Mouse (Mus musculus) forebrain, embryonic 11.5 days (tissue): ENCODE results near the gene Selenom. TPM values are rescaled to one million over a fixed set of nuclear protein-coding genes. Genes with fewer than 3 reads are reported as not detected.

Experiments
- ATAC-seq: fragments of 200-750 bp; cut with Nextera tagmentation; replicated peaks from 2 replicates; pipeline ENCODE4 v1.8.0; 2017; ENCODE audit warnings: moderate TSS enrichment; ENCODE audit not compliant: low FRiP score
- DNase-seq: peaks from one replicate; pipeline ENCODE4 v3.0.0-alpha.2; 2017; ENCODE audit warnings: low spot score
- H3K27ac ChIP-seq: fragments of 300-500 bp; sonication (generic); 2 replicates; pipeline ENCODE4 v1.5.1; 2014; ENCODE audit warnings: low read depth, low read length
- H3K27me3 ChIP-seq: fragments of 300-500 bp; sonication (generic); 2 replicates; pipeline ENCODE4 v1.6.1; 2014; ENCODE audit warnings: mild to moderate bottlenecking, low read length, mixed read lengths; ENCODE audit not compliant: control insufficient read depth, insufficient read depth
- H3K36me3 ChIP-seq: fragments of 300-500 bp; sonication (generic); 2 replicates; pipeline ENCODE4 v1.6.1; 2014; ENCODE audit warnings: mild to moderate bottlenecking, low read length, moderate library complexity, mixed read lengths; ENCODE audit not compliant: control insufficient read depth, insufficient read depth
- H3K4me1 ChIP-seq: fragments of 300-500 bp; sonication (generic); replicated peaks from 2 replicates; pipeline ENCODE4 v1.6.1; 2014; ENCODE audit warnings: low read length, mixed read lengths; ENCODE audit not compliant: control insufficient read depth, insufficient read depth
- H3K4me2 ChIP-seq: fragments of 300-500 bp; sonication (generic); 2 replicates; pipeline ENCODE4 v1.6.1; 2014; ENCODE audit warnings: low read depth, mild to moderate bottlenecking, low read length, moderate library complexity, mixed read lengths; ENCODE audit not compliant: severe bottlenecking
- H3K4me3 ChIP-seq: fragments of 300-500 bp; sonication (generic); 2 replicates; pipeline ENCODE4 v1.5.1; 2014; ENCODE audit warnings: low read depth, low read length
- H3K9ac ChIP-seq: fragments of 300-500 bp; sonication (generic); 2 replicates; pipeline ENCODE4 v1.6.1; 2014; ENCODE audit warnings: low read length
- H3K9me3 ChIP-seq: fragments of 300-500 bp; sonication (generic); 2 replicates; pipeline ENCODE4 v1.6.1; 2016; ENCODE audit warnings: low read length, mixed read lengths; ENCODE audit not compliant: control insufficient read depth
- WGBS: fragments of 180-500 bp; shearing (Covaris S2); extraction: QIAGEN DNeasy Blood & Tissue Kit; methylation state at CpG from one replicate; pipeline ENCODE4 v1.1.7; 2014; 5-methylcytosine and 5-hydroxymethylcytosine counted together
- polyA plus RNA-seq: library from polyadenylated mRNA; unstranded; fragments of >200 nt; fragmentation: Nextera tagmentation; extraction: Ambion mirVana; gene quantifications from 2 replicates; pipeline ENCODE4 v1.2.1, GENCODE M21; 2014

The Selenom gene
- 47.3 and 54.1 TPM in 2 replicates for polyA plus RNA-seq

DNA sequence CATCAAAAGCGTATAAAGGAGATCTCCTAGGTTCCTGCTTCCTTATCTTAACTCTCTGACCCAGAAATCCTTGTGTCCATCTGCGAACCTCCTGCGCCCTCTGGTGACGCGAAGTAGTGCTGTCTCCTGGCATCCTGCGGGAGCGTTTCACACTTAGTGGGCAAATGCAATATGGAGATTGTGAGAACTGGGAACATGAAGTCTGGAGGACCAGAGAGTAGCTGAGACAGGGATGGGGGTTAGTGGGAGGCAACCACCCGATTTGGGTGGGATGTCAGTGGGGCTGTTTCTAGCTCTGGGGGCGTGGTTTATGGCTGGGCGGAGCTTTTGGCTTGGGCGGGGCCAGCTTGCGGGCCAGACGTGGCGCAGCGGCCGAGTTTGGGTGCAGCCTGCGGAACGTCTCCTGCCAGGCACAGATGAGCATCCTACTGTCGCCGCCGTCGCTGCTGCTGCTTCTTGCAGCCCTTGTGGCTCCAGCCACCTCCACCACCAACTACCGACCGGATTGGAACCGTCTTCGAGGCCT is at the start of gene Selenom:
Selenom (plus strand) TSS at position 156 of the 526 bp plus-strand sequence.
- peaks cover 14% of the 10 kb centered on the region for H3K27me3 ChIP-seq
- H3K9ac ChIP-seq, result peak within 1 kb of the TSS; percentile 63
- ATAC-seq (peak; percentile 76), DNase-seq (peak; percentile 88)
- no peaks in the 10 kb centered on the region for H3K36me3 ChIP-seq
- H3K4me1 ChIP-seq, result peaks cover 6% of the 10 kb centered on the region; the same call in 1 of the 2 replicates
- no peaks in the 10 kb centered on the region for H3K9me3 ChIP-seq
- peak within 1 kb of the TSS; percentile 78 for H3K4me2 ChIP-seq
- H3K4me3 ChIP-seq, result peak within 1 kb of the TSS; percentile 43
- 0% methylated on average over 26 of the region's 26 CpGs for WGBS
- no peak within 1 kb of the TSS for H3K27ac ChIP-seq

DNA sequence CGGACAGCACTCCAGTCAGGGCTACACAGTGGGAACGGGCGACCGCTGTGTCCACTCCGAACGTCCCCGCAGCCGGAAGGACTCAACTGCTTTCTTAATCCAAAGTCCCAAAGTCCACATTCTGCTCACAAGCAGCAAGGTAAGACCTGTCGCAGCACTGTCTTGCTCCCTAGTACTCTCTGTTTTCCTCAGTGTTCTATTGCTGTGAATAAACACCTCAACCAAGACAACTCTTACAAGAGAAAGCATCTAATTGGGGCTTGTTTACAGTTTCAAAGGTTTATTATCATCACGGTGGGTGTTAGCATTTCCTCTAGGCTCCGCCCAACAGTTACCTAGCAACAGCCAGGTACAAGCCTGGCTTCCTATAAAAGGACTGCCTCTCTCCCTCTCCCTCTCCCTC is 43.0 kb upstream of the Selenom start:
- Histone ChIP-seq H3K4me3 (no peak overlapping the region), H3K9ac (no peak overlapping the region), H3K4me1 (no peaks in the 10 kb centered on the region), H3K36me3 (no peaks in the 10 kb centered on the region), H3K4me2 (no peak overlapping the region), H3K27ac (no peak overlapping the region), H3K27me3 (no peaks in the 10 kb centered on the region), H3K9me3 (no peaks in the 10 kb centered on the region)
- ATAC-seq, result no peak
- 25% methylated on average over 11 of the region's 11 CpGs for WGBS
- DNase-seq, result no peak

DNA sequence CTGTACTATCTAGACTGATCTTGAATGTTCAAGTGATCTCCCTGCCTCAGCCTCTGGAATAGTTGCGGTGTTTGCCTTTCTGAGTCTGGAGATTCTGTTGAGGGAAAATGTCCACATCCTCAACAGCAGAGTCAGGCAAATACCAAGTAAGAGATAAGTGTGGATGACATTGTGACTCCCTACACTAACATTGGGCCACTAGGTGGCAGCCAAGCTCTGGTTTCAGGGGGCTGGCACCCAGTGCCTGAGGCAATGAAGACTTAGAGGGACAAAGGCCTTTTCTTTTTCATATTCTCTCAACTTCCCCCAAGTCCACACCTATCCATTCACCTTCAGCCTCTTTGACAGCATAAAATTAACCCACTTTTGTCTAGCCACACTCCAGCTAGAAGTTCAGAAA is 42.0 kb upstream of the Selenom start:
- Histone ChIP-seq H3K36me3 (no peaks in the 10 kb centered on the region), H3K4me2 (no peak overlapping the region), H3K9me3 (no peaks in the 10 kb centered on the region), H3K9ac (no peak overlapping the region), H3K27me3 (no peaks in the 10 kb centered on the region), H3K27ac (no peak overlapping the region), H3K4me1 (no peaks in the 10 kb centered on the region), H3K4me3 (no peak overlapping the region)
- WGBS, result 32% methylated on average over 1 of the region's 1 CpGs
- ATAC-seq (0 out of 2 replicates have a peak, but pooled peaks have one; percentile 66), DNase-seq (peak; percentile 88)

DNA sequence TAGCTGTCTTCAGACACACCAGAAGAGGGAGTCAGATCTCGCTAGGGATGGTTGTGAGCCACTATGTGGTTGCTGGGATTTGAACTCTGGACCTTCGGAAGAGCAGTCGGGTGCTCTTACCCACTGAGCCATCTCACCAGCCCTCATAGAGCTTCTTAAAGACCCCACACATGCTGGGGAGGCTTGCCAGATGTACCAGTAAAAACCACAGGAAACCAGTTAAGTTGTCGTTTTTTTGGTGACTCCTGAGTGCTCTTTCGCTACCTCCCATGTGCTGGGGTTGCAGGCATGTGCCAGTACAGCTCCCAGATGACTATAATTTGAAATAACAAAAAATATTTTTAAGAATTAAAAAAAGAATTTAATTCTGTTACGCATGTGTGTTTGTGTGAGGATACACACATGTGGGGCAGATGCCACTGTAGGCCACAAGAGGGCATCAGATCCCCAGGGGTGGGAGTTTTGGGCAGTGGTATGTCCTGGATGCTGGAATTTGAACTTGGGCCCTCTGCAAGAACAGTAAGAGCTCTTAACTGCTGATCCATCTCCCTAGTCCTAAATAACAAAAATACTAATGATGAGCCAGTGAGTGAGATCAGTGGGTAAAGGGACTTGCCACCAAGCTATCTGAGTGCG is 39.9 kb upstream of the Selenom start:
- ATAC-seq, result no peak
- H3K27me3 ChIP-seq, result no peaks in the 10 kb centered on the region
- no peak for DNase-seq
- no peaks in the 10 kb centered on the region for H3K36me3 ChIP-seq
- no peak overlapping the region for H3K4me3 ChIP-seq
- no peaks in the 10 kb centered on the region for H3K4me1 ChIP-seq
- H3K4me2 ChIP-seq, result no peak overlapping the region
- no peaks in the 10 kb centered on the region for H3K9me3 ChIP-seq
- WGBS, result 90% methylated on average over 7 of the region's 7 CpGs
- no peak overlapping the region for H3K27ac ChIP-seq
- no peak overlapping the region for H3K9ac ChIP-seq

DNA sequence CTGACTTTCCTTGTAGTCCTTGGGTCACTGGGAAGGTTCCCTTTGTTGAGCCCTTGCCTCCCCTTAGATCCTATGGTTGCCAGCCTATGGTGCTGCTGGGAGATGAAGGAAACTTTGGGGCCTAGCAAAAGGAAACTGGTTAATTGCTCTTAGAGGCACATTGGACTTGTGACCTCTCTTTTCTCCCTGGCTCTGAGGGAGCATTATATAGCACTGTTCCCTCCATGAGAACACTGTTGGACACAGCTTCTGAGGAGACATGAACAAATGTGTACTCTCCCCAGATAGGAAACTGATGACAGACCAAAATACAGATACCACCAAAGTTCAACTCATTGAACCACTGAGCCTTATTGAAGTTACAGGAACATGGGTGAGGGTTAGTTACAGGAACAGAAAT is 39.0 kb upstream of the Selenom start:
- no peak for DNase-seq
- Histone ChIP-seq H3K4me3 (no peak overlapping the region), H3K27me3 (no peaks in the 10 kb centered on the region), H3K9me3 (no peaks in the 10 kb centered on the region), H3K4me2 (no peak overlapping the region), H3K9ac (no peak overlapping the region), H3K27ac (no peak overlapping the region), H3K4me1 (no peaks in the 10 kb centered on the region), H3K36me3 (no peaks in the 10 kb centered on the region)
- no peak for ATAC-seq

DNA sequence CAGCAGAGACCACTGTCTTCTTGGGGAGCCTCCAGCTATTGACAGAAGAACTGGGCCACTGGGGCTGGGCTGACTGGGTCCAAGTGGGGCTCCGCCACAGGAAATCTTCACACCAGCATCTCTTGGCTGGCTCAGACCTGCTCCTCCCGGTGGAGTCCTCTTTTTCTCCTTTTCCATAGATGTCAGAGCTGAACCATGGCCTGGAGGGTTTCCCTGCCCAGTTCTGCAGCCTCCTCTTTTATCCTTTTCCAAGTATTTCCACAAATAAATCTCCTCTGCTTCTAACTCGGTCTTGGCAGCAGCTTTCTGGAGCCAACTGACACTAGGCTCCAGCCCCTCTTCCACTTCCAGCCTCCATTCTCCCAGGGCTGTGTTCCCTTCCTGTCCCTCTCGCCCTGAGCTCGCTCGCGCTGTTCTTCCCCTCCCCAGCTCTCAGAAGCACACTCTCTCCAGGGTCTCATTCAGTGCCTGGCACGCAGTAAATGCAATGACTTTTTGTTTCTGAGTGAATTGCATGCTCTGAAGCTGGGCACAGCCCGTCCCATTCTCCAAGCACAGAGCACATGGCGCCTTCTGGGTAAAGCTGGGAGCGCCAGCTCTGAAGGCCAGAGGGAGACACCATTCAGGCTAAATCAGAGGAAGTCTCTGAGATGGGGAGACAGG is 30.4 kb upstream of the Selenom start:
- no peak overlapping the region for H3K4me2 ChIP-seq
- H3K27me3 ChIP-seq, result no peaks in the 10 kb centered on the region
- H3K27ac ChIP-seq, result no peak overlapping the region
- H3K9me3 ChIP-seq, result no peaks in the 10 kb centered on the region
- no peak for DNase-seq
- H3K9ac ChIP-seq, result no peak overlapping the region
- H3K4me1 ChIP-seq, result no peaks in the 10 kb centered on the region
- H3K4me3 ChIP-seq, result no peak overlapping the region
- ATAC-seq, result no peak
- no peaks in the 10 kb centered on the region for H3K36me3 ChIP-seq
- WGBS, result 67% methylated on average over 11 of the region's 11 CpGs

DNA sequence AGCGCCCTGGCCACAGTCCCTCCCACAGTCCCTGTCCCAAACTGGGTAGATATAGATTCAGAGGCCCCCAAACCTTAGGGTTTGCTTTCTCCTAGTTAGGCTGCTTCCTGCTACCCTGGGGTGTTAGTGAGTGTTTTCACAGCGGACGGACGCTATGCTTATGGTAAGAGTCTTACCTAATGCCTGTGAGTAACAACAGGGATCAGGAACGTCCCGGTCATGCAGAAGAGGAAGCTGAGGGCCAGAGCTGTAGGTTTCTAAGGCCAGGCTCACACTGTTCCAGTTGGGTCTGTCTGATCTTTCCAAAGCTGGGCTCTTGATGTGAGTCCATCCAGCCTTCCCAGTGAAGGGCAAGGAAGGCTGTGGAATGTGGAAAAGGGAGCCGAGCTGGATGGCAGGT is 28.1 kb upstream of the Selenom start:
- ATAC-seq (no peak), DNase-seq (no peak)
- Histone ChIP-seq H3K4me3 (no peak overlapping the region), H3K9me3 (no peaks in the 10 kb centered on the region), H3K4me2 (no peak overlapping the region), H3K27me3 (no peaks in the 10 kb centered on the region), H3K27ac (no peak overlapping the region), H3K36me3 (no peaks in the 10 kb centered on the region), H3K4me1 (no peaks in the 10 kb centered on the region), H3K9ac (no peak overlapping the region)
- 78% methylated on average over 7 of the region's 7 CpGs for WGBS

DNA sequence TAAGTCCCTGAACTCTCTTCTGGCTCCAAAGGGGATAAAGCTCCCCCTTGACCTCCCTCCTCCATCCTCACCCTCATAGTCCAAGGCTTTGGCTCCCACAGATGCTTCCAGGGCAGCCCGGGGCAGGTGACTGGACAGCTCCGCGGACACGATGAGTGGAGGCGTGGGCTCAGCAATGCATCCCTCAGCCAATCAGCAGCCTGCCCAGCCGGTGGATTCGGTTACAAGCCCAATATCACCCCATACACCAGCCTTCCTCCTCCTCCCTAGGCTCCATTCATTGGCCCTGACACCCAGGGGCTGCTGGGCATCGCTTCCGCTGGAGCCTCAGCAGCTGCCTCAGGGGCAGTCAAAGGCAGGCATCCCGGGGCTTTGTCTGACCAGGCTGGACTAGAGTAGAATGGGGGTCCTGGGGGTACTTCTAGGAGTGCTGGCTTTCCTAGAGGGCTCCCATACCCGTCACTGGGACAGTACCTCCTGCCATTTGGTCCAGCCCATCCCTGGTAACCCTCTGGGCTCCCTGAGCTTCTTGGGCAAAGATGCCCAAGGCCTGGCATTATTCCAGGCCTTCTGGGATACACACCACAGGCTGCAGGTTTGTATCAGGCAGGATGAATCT is 26.4 kb upstream of the Selenom start, which contains the start of gene Pla2g3:
Pla2g3 (plus strand) TSS at position 333 of the 619 bp plus-strand sequence.
- no peak for ATAC-seq
- peak; percentile 60 for DNase-seq
- no peak within 1 kb of the TSS; the same call in 1 of the 2 replicates for H3K9ac ChIP-seq
- WGBS, result 25% methylated on average over 11 of the region's 11 CpGs
- H3K27me3 ChIP-seq, result no peaks in the 10 kb centered on the region
- H3K9me3 ChIP-seq, result no peaks in the 10 kb centered on the region
- H3K4me2 ChIP-seq, result no peak within 1 kb of the TSS
- no peaks in the 10 kb centered on the region for H3K36me3 ChIP-seq
- H3K4me1 ChIP-seq, result 0 out of 2 replicates have a peak, but pooled peaks cover 2% of the 10 kb centered on the region
- H3K4me3 ChIP-seq, result no peak within 1 kb of the TSS
- H3K27ac ChIP-seq, result no peak within 1 kb of the TSS
